Mouse (Mus musculus) lung, embryonic 14.5 days (tissue): Measurements from ENCODE around the gene Chst10. TPM values are rescaled to one million over a fixed set of nuclear protein-coding genes. Genes with fewer than 3 reads are reported as not detected.

Source experiments
- ATAC-seq: fragments of 200-750 bp; cut with Nextera tagmentation; 2 replicates; pipeline ENCODE4 v1.8.0; 2017; ENCODE audit warnings: mild to moderate bottlenecking, moderate TSS enrichment, moderate library complexity; ENCODE audit not compliant: insufficient read depth
- DNase-seq: peaks from one replicate; pipeline ENCODE4 v3.0.0-alpha.2; 2015
- H3K27ac ChIP-seq: fragments of 300-500 bp; sonication (generic); 2 replicates; pipeline ENCODE4 v1.5.1; 2014; ENCODE audit warnings: low read depth, mild to moderate bottlenecking, moderate library complexity
- H3K27me3 ChIP-seq: fragments of 300-500 bp; sonication (generic); 2 replicates; pipeline ENCODE4 v1.6.1; 2014; ENCODE audit warnings: low read length, control low read depth; ENCODE audit not compliant: insufficient read depth
- H3K36me3 ChIP-seq: fragments of 300-500 bp; sonication (generic); 2 replicates; pipeline ENCODE4 v1.6.1; 2014; ENCODE audit warnings: control low read depth; ENCODE audit not compliant: insufficient read depth
- H3K4me1 ChIP-seq: fragments of 300-500 bp; sonication (generic); 2 replicates; pipeline ENCODE4 v1.6.1; 2014; ENCODE audit warnings: antibody characterized with exemption, control low read depth; ENCODE audit not compliant: insufficient read depth
- H3K4me2 ChIP-seq: fragments of 300-500 bp; sonication (generic); 2 replicates; pipeline ENCODE4 v1.6.1; 2014; ENCODE audit warnings: mild to moderate bottlenecking
- H3K4me3 ChIP-seq: fragments of 300-500 bp; sonication (generic); 2 replicates; pipeline ENCODE4 v1.5.1; 2014; ENCODE audit warnings: low read depth, low read length
- H3K9ac ChIP-seq: fragments of 300-500 bp; sonication (generic); 2 replicates; pipeline ENCODE4 v1.6.1; 2014
- H3K9me3 ChIP-seq: fragments of 300-500 bp; sonication (generic); 2 replicates; pipeline ENCODE4 v1.6.1; 2016; ENCODE audit warnings: low read depth, low read length, control low read depth
- CTCF ChIP-seq: IDR thresholded peaks from 2 replicates; pipeline ENCODE4 v1.5.1; 2016; ENCODE audit warnings: antibody characterized with exemption, low read depth
- WGBS: fragments of 180-500 bp; shearing (Covaris S2); extraction: QIAGEN DNeasy Blood & Tissue Kit; methylation state at CpG from one replicate; pipeline ENCODE4 v1.1.7; 2014; 5-methylcytosine and 5-hydroxymethylcytosine counted together
- polyA plus RNA-seq: library from polyadenylated mRNA; unstranded; fragments of >200 nt; fragmentation: Nextera tagmentation; extraction: Ambion mirVana; gene quantifications from 2 replicates; pipeline ENCODE4 v1.2.1, GENCODE M21; 2014

Gene Chst10
- polyA plus RNA-seq, 1 experiment from 2014 or later: 3.9 TPM

DNA sequence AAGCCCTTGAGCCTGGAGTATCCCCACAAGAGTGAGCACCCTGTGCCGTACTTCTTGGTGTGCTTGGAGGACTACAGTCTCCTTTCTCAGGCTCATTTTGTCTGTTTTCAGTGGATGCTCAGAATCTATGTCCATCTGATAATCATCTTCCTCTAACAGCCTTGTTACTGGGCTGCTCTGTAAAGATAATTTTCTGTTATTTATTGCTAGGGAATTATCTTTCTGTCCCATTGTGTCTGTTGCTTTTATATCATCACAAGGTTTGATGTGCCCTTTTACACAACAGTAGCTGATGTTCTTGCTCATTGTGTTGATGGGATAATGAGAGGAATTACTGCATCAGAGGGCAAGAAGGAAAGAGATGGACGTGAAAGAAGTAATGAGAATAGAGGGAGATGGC lies 45.7 kb downstream of the Chst10 start:
- DNase-seq (no peak), ATAC-seq (no peak)
- Histone ChIP-seq H3K4me1 (no peaks in the 10 kb centered on the region), H3K36me3 (no peaks in the 10 kb centered on the region), H3K9me3 (no peaks in the 10 kb centered on the region), H3K4me2 (no peak overlapping the region), H3K27me3 (no peaks in the 10 kb centered on the region), H3K27ac (no peak overlapping the region), H3K4me3 (no peak overlapping the region), H3K9ac (no peak overlapping the region)
- no peak for TF ChIP-seq CTCF
- 47% methylated on average over 2 of the region's 2 CpGs for whole genome bisulfite sequencing

- H3K4me3 ChIP-seq: no peak overlapping the region
- DNase-seq (no peak), ATAC-seq (no peak)
- no peaks in the 10 kb centered on the region for H3K9me3 ChIP-seq
- H3K36me3 ChIP-seq: no peaks in the 10 kb centered on the region
- no peak overlapping the region for H3K27ac ChIP-seq
- 75% methylated on average over 2 of the region's 2 CpGs for WGBS
- no peak for TF ChIP-seq CTCF
- H3K4me2 ChIP-seq: no peak overlapping the region
- H3K27me3 ChIP-seq: no peaks in the 10 kb centered on the region
- no peak overlapping the region for H3K9ac ChIP-seq
- no peaks in the 10 kb centered on the region for H3K4me1 ChIP-seq
These were observed 47.3 kb downstream of the Chst10 start for GRCm38 (mm10) chr1:38850650-38851049.

DNA sequence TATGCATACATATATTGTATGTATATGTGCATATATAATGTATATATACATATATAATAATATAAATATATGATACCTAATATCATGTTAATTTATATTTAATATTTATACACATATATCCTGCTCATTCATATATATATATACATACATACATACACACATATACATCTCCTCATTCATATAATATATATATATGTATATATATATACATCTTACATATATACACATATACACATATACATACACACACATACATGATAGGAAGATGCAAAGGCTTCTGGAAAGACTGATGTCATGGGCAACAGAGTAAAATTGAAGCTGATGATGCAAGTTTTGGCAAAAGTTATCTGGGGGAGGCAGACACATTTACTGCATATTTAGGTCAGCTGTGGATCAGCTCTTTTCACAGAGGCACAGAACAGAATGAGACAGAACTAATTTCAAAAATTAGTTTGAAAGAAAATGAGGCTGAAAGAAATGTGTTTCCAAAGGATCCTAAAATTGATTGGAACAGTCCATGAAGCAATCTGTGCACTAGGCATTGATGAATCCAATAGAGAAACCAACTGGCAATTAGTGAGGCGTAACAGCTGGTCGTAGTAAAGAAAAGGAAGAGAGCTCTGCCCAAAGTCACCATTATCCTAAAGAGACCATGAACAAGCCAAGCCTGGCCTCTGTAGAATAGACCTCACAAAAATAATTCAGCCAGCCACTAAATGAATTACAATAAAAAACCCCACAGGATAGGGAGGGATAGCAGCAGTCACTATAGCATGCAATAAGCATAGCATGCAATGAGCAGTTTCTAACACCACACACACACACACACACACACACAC lies 49.3 kb downstream of the Chst10 start:
- no peak overlapping the region for H3K4me2 ChIP-seq
- TF ChIP-seq CTCF: no peak
- no peak overlapping the region for H3K9ac ChIP-seq
- H3K27me3 ChIP-seq: no peaks in the 10 kb centered on the region
- no peak overlapping the region for H3K27ac ChIP-seq
- ATAC-seq: no peak
- H3K4me3 ChIP-seq: no peak overlapping the region
- H3K9me3 ChIP-seq: no peaks in the 10 kb centered on the region
- DNase-seq: no peak
- no peaks in the 10 kb centered on the region for H3K4me1 ChIP-seq
- no peaks in the 10 kb centered on the region for H3K36me3 ChIP-seq
- WGBS: 85% methylated on average over 2 of the region's 2 CpGs

- Histone ChIP-seq H3K4me3 (no peak overlapping the region), H3K4me2 (no peak overlapping the region), H3K27ac (no peak overlapping the region), H3K36me3 (no peaks in the 10 kb centered on the region), H3K4me1 (no peaks in the 10 kb centered on the region), H3K9me3 (no peaks in the 10 kb centered on the region), H3K9ac (no peak overlapping the region), H3K27me3 (no peaks in the 10 kb centered on the region)
- DNase-seq: no peak
- TF ChIP-seq CTCF: no peak
- ATAC-seq: no peak
- WGBS: 59% methylated on average over 11 of the region's 11 CpGs
These were observed 50.0 kb downstream of the Chst10 start for GRCm38 (mm10) chr1:38847975-38848374.

- no peak for ATAC-seq
- WGBS: 80% methylated on average over 4 of the region's 4 CpGs
- H3K9ac ChIP-seq: no peak overlapping the region
- H3K27me3 ChIP-seq: no peaks in the 10 kb centered on the region
- no peak overlapping the region for H3K27ac ChIP-seq
- no peaks in the 10 kb centered on the region for H3K36me3 ChIP-seq
- no peak for DNase-seq
- H3K4me2 ChIP-seq: no peak overlapping the region
- no peak overlapping the region for H3K4me3 ChIP-seq
- no peaks in the 10 kb centered on the region for H3K4me1 ChIP-seq
- no peak for TF ChIP-seq CTCF
- H3K9me3 ChIP-seq: no peaks in the 10 kb centered on the region
These were observed 54.7 kb downstream of the Chst10 start for GRCm38 (mm10) chr1:38843275-38843674.

DNA sequence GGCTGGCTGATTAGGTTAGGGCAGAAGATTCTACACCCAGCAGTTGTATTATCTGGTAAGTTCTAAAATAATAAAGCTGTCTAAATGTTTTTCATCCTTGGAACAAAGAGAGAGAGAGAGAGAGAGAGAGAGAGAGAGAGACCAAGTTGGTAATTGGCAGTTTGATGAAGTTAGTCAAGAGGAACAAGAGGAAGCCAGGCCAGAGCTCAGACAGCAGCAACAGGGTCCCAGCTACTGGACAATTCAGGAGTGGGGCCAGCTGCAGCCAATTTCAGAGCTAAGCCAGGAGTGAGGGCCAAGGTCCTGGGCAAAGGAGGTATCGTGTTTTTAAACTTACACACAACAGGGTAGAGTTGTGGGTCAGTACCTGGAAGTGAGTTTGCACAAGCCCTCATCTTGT lies 55.1 kb downstream of the Chst10 start:
- no peak for TF ChIP-seq CTCF
- Histone ChIP-seq H3K27me3 (no peaks in the 10 kb centered on the region), H3K36me3 (no peaks in the 10 kb centered on the region), H3K9ac (no peak overlapping the region), H3K4me3 (no peak overlapping the region), H3K27ac (no peak overlapping the region), H3K4me1 (no peaks in the 10 kb centered on the region), H3K9me3 (no peaks in the 10 kb centered on the region), H3K4me2 (no peak overlapping the region)
- DNase-seq (no peak), ATAC-seq (no peak)
- WGBS: 79% methylated on average over 1 of the region's 1 CpGs

DNA sequence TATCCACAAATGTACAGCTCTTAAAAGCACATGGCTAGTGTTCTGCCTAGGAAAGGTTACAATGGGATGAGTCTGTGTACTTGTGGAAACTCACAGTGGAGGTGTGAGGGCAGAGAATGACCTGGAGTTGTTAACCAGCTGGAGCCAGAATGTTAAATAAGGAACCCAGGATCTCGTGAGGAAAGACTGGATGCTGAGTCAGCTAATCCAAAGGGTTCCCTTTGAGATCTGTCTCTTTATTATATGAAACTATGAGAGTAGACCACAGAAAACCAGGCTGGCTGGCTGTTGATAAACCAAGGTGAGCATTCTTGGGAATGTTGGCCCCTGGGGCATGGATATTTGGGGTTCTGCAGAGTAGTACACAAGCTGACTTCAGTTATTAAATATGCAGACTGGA lies 58.0 kb downstream of the Chst10 start:
- ATAC-seq: no peak
- no peak for TF ChIP-seq CTCF

More for the DNA sequence above, 58.0 kb downstream of the Chst10 start:
- 23% methylated on average over 1 of the region's 1 CpGs for WGBS
- H3K36me3 ChIP-seq: no peaks in the 10 kb centered on the region
- no peak overlapping the region for H3K9ac ChIP-seq
- no peak overlapping the region for H3K4me3 ChIP-seq
- no peak overlapping the region for H3K27ac ChIP-seq
- peaks cover 17% of the 10 kb centered on the region for H3K27me3 ChIP-seq
- 0 out of 2 replicates have a peak, but pooled peaks cover 3% of the 10 kb centered on the region for H3K4me1 ChIP-seq
- no peak overlapping the region for H3K4me2 ChIP-seq
- no peaks in the 10 kb centered on the region for H3K9me3 ChIP-seq
- DNase-seq: no peak
